Mouse (Mus musculus): ENCODE data around the gene 1600002K03Rik.

DNA sequence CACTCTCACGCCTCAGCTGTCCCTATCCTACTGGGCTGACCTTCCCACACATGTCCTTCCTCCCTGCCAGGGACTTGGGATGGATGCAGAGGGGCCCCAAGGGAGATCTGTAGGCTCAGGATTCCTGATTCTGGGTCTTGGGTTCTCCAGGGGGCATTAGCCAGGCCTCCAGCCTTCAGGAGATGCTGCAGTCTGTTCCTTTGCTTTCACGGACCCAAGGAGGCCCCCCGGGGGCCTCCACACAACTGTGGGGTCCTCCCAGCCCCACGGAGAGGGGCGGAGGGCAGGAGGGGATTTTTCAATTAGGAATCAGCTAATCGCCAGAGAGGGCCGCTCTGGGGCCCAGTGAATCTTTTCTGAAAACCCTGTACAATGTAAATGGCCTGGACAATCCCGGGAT, 21.7 kb downstream of the 1600002K03Rik start:
- TF ChIP-seq GATA1 (IDR thresholded peaks at IDR 0.05; ENCODE audit: borderline replicate concordance, low read length) (no peak), CTCF (IDR thresholded peaks at IDR 0.05; ENCODE audit: low read depth, low read length) (no peak), TAL1 (conservative IDR thresholded peaks at IDR 0.05; ENCODE audit: low read depth, low read length) (no peak), GATA2 (IDR thresholded peaks at IDR 0.05; ENCODE audit: borderline replicate concordance, low read depth, low read length) (no peak), POLR2AphosphoS5 (IDR thresholded peaks at IDR 0.05; ENCODE audit: insufficient replicate concordance, low read depth, low read length) (no peak)

Measured in G1E (cell line).